Mouse (Mus musculus): ENCODE data around the gene 6430628N08Rik.

DNA sequence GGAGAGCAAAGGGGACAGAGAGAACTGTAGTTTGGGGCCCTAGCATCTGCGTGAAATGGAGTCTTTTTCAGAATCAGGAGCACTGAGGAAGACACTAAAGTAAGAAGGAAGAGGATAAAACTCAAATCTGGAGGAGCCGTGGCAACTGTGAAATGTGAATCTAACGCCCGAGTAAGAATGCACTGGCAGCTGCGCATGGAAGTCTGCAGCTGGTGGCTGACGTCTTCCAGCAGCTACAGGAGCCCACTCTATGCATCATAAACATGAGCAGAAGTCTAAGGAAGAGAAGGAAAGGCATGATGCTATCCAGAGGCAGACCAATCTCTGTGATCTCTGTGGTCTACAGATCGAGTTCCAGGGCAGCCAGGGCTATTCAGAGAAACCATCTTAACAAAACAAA is 37.2 kb downstream of the 6430628N08Rik start:
- TF ChIP-seq CTCF (IDR thresholded peaks at IDR 0.05; ENCODE audit: extremely low read depth, insufficient read depth, low read length) (no peak), POLR2A (IDR thresholded peaks at IDR 0.05; ENCODE audit: extremely low read depth, insufficient read depth, low read length) (no peak)

All from cortical plate, adult 2 months (tissue).